Mouse (Mus musculus): ENCODE measurements around the gene Lsm7. TPM values are rescaled to one million over a fixed set of nuclear protein-coding genes. Genes with fewer than 3 reads are reported as not detected.
A peak's percentile ranks its signal among the peaks of the same experiment; 100 is the strongest.

Lsm7 gene
- total and polyA plus RNA-seq, 3 experiments, result 19.4 to 79.9 (median 23.2) TPM

GRCm38 (mm10) chr10:80843931-80844547 lies 11.0 kb downstream of the Lsm7 start, which contains the start of gene Lingo3:
Gene Lingo3, minus strand, starts transcription at chr10:80844039.
- intact Hi-C loops (cut with DNase I), result no loop called here
- TF ChIP-seq CTCF (IDR thresholded peaks at IDR 0.05) (no peak), EP300 (IDR thresholded peaks at IDR 0.05; ENCODE audit: insufficient read depth, low read depth, low read length) (no peak), POLR2A (IDR thresholded peaks at IDR 0.05; ENCODE audit: insufficient read depth, low read depth, low read length) (no peak)
- DNase-seq, result peak in 1 of 2 experiments; percentile 40
- H3K4me1 ChIP-seq (ENCODE audit: control insufficient read depth, insufficient read depth, low read length), result no peaks in the 10 kb centered on the region; the same call in 1 of the 2 replicates
- H3K4me3 ChIP-seq, result peak within 1 kb of the TSS; percentile 35
- no peak within 1 kb of the TSS; the same call in 1 of the 2 replicates for H3K27ac ChIP-seq
- WGBS, result 6% methylated on average over 51 of the region's 51 CpGs
- no peaks in the 10 kb centered on the region for H3K79me2 ChIP-seq (replicated peaks; ENCODE audit: control insufficient read depth, insufficient read depth, low read length)
- H3K27me3 ChIP-seq (ENCODE audit: control insufficient read depth, insufficient read depth, low read length), result no peaks in the 10 kb centered on the region
- H3K36me3 ChIP-seq (ENCODE audit: control insufficient read depth, insufficient read depth, low read length), result no peaks in the 10 kb centered on the region
- H3K9ac ChIP-seq (ENCODE audit: low read depth, low read length), result peak within 1 kb of the TSS; percentile 42

- no peaks in the 10 kb centered on the region for H3K27me3 ChIP-seq (ENCODE audit: control insufficient read depth, insufficient read depth, low read length)
These were observed 11.7 kb downstream of the Lsm7 start for GRCm38 (mm10) chr10:80843087-80843930.

DNA sequence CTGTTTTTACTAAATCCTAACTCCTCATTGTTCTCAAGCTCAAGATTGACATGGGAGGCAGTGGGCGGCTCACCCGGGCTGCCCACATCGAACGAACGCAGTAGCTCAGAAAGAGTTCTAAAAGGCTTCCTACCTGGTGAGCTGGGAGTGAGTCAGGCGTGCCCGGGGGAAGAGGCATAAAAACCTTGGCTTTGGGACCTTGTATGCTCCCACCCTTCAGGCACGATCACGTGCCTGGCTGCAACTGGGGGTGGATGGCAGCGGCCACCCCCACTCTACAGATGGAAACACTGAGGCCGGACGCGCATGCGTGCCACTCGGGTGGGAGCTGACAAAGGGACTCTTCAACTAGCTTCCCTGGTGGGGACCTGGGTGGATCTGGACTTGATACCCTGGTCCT lies 12.7 kb downstream of the Lsm7 start:
- TF ChIP-seq POLR2A (IDR thresholded peaks at IDR 0.05; ENCODE audit: insufficient read depth, low read depth, low read length) (no peak), CTCF (IDR thresholded peaks at IDR 0.05) (no peak), EP300 (IDR thresholded peaks at IDR 0.05; ENCODE audit: insufficient read depth, low read depth, low read length) (no peak)
- WGBS, result 79% methylated on average over 15 of the region's 15 CpGs
- Histone ChIP-seq H3K4me3 (no peak overlapping the region), H3K9ac (ENCODE audit: low read depth, low read length) (no peak overlapping the region), H3K27ac (no peak overlapping the region), H3K4me1 (ENCODE audit: control insufficient read depth, insufficient read depth, low read length) (no peaks in the 10 kb centered on the region; the same call in 1 of the 2 replicates), H3K79me2 (replicated peaks; ENCODE audit: control insufficient read depth, insufficient read depth, low read length) (no peaks in the 10 kb centered on the region), H3K36me3 (ENCODE audit: control insufficient read depth, insufficient read depth, low read length) (no peaks in the 10 kb centered on the region), H3K27me3 (ENCODE audit: control insufficient read depth, insufficient read depth, low read length) (no peaks in the 10 kb centered on the region)
- intact Hi-C loops (cut with DNase I), result no loop called here
- no peak for DNase-seq

More at GRCm38 (mm10) chr10:80843087-80843930, 11.7 kb downstream of the Lsm7 start:
- 12% methylated on average over 31 of the region's 32 CpGs for WGBS
- no peak for DNase-seq
- intact Hi-C loops (cut with DNase I), result no loop called here
- H3K79me2 ChIP-seq (replicated peaks; ENCODE audit: control insufficient read depth, insufficient read depth, low read length), result no peaks in the 10 kb centered on the region
- no peaks in the 10 kb centered on the region for H3K4me1 ChIP-seq (ENCODE audit: control insufficient read depth, insufficient read depth, low read length)
- no peaks in the 10 kb centered on the region for H3K36me3 ChIP-seq (ENCODE audit: control insufficient read depth, insufficient read depth, low read length)
- peak overlapping the region; percentile 42 for H3K9ac ChIP-seq (ENCODE audit: low read depth, low read length)
- H3K4me3 ChIP-seq, result peak overlapping the region; percentile 35
- no peak overlapping the region for H3K27ac ChIP-seq
- no peak for TF ChIP-seq EP300 (IDR thresholded peaks at IDR 0.05; ENCODE audit: insufficient read depth, low read depth, low read length)
- TF ChIP-seq POLR2A (IDR thresholded peaks at IDR 0.05; ENCODE audit: insufficient read depth, low read depth, low read length), result no peak
- no peak for TF ChIP-seq CTCF (IDR thresholded peaks at IDR 0.05)

DNA sequence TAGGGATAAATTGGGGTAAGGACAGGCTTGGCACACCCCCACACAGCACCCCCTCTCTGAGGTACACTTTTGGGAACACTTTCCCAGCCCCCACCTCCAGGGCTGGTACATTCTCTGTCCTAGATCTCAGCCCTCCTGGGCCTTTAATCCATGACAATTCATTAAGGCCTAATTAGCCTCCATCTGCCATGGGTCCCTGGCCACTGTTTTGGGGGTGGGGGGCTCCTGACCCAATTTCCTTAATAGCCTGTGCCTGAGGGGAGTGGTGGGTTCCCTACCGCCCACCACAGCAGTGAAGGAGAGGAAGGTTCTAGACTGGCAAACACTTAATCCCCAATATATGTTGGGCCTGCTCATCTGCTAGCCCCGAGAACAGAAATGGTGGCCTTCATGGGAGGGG lies 13.3 kb downstream of the Lsm7 start:
- Histone ChIP-seq H3K9ac (ENCODE audit: low read depth, low read length) (no peak overlapping the region), H3K27ac (no peak overlapping the region), H3K27me3 (ENCODE audit: control insufficient read depth, insufficient read depth, low read length) (no peaks in the 10 kb centered on the region), H3K36me3 (ENCODE audit: control insufficient read depth, insufficient read depth, low read length) (no peaks in the 10 kb centered on the region), H3K4me1 (ENCODE audit: control insufficient read depth, insufficient read depth, low read length) (no peaks in the 10 kb centered on the region; the same call in 1 of the 2 replicates), H3K4me3 (no peak overlapping the region), H3K79me2 (replicated peaks; ENCODE audit: control insufficient read depth, insufficient read depth, low read length) (no peaks in the 10 kb centered on the region)
- 92% methylated on average over 2 of the region's 2 CpGs for WGBS
- intact Hi-C loops (cut with DNase I), result no loop called here
- no peak for DNase-seq
- TF ChIP-seq CTCF (IDR thresholded peaks at IDR 0.05) (no peak), EP300 (IDR thresholded peaks at IDR 0.05; ENCODE audit: insufficient read depth, low read depth, low read length) (no peak), POLR2A (IDR thresholded peaks at IDR 0.05; ENCODE audit: insufficient read depth, low read depth, low read length) (no peak)

GRCm38 (mm10) chr10:80839848-80840247 lies 15.2 kb downstream of the Lsm7 start:
- no peak for DNase-seq
- Histone ChIP-seq H3K36me3 (ENCODE audit: control insufficient read depth, insufficient read depth, low read length) (no peaks in the 10 kb centered on the region), H3K27ac (no peak overlapping the region), H3K79me2 (replicated peaks; ENCODE audit: control insufficient read depth, insufficient read depth, low read length) (no peaks in the 10 kb centered on the region), H3K9ac (ENCODE audit: low read depth, low read length) (no peak overlapping the region), H3K4me3 (no peak overlapping the region), H3K27me3 (ENCODE audit: control insufficient read depth, insufficient read depth, low read length) (no peaks in the 10 kb centered on the region), H3K4me1 (ENCODE audit: control insufficient read depth, insufficient read depth, low read length) (no peaks in the 10 kb centered on the region; the same call in 1 of the 2 replicates)
- 69% methylated on average over 6 of the region's 6 CpGs for WGBS
- TF ChIP-seq EP300 (IDR thresholded peaks at IDR 0.05; ENCODE audit: insufficient read depth, low read depth, low read length), result no peak
- TF ChIP-seq POLR2A (IDR thresholded peaks at IDR 0.05; ENCODE audit: insufficient read depth, low read depth, low read length), result no peak
- TF ChIP-seq CTCF (IDR thresholded peaks at IDR 0.05), result no peak
- intact Hi-C loops (cut with DNase I), result no loop called here

All from heart, adult 2 months (tissue).